Mouse (Mus musculus) retina, postnatal 1 day (tissue): Measurements from ENCODE around the gene Psmc4.

ENCODE experiments used
- DNase-seq: peaks from one replicate; pipeline ENCODE4 v3.0.0-alpha.2; 2012

Gene Psmc4

GRCm38 (mm10) chr7:28049476-28050409 is at the start of gene Psmc4:
Gene Psmc4, minus strand, starts transcription at chr7:28050101.
- peak; percentile 99 for DNase-seq

- no peak for DNase-seq
These were observed 49.2 kb upstream of the Psmc4 start for GRCm38 (mm10) chr7:28099101-28099500.

GRCm38 (mm10) chr7:28093541-28093940 is 43.6 kb upstream of the Psmc4 start:
- no peak for DNase-seq

- DNase-seq, result no peak
These were observed 36.3 kb upstream of the Psmc4 start for GRCm38 (mm10) chr7:28086236-28086635.

GRCm38 (mm10) chr7:28084215-28084614 is 34.3 kb upstream of the Psmc4 start:
- peak; percentile 61 for DNase-seq

GRCm38 (mm10) chr7:28070531-28071298 is 20.8 kb upstream of the Psmc4 start, which contains the start of gene Fcgbp:
Gene Fcgbp, plus strand, starts transcription at chr7:28071236.
- no peak for DNase-seq

- no peak for DNase-seq
These were observed 19.8 kb upstream of the Psmc4 start for GRCm38 (mm10) chr7:28069546-28070172.

- DNase-seq, result no peak
These were observed 18.8 kb upstream of the Psmc4 start for GRCm38 (mm10) chr7:28068661-28069060.

GRCm38 (mm10) chr7:28059972-28060371 is 10.1 kb upstream of the Psmc4 start:
- DNase-seq, result no peak

- no peak for DNase-seq
These were observed 3.4 kb upstream of the Psmc4 start for GRCm38 (mm10) chr7:28053046-28053930.

- no peak for DNase-seq
These were observed 683 bp upstream of the Psmc4 start for GRCm38 (mm10) chr7:28050584-28050983.

GRCm38 (mm10) chr7:28044524-28044923 is 5.4 kb downstream of the Psmc4 start:
- DNase-seq, result no peak

- DNase-seq, result no peak
These were observed 35.5 kb downstream of the Psmc4 start for GRCm38 (mm10) chr7:28014445-28014810.

GRCm38 (mm10) chr7:28013549-28014444 is 36.1 kb downstream of the Psmc4 start, which contains the start of gene Zfp850:
Gene Zfp850, minus strand, starts transcription at chr7:28014115.
- DNase-seq, result peak; percentile 89

- no peak for DNase-seq
These were observed 39.6 kb downstream of the Psmc4 start for GRCm38 (mm10) chr7:28010271-28010670.
